Mouse (Mus musculus): Measurements from ENCODE around the gene Samd5.

The Samd5 gene

DNA sequence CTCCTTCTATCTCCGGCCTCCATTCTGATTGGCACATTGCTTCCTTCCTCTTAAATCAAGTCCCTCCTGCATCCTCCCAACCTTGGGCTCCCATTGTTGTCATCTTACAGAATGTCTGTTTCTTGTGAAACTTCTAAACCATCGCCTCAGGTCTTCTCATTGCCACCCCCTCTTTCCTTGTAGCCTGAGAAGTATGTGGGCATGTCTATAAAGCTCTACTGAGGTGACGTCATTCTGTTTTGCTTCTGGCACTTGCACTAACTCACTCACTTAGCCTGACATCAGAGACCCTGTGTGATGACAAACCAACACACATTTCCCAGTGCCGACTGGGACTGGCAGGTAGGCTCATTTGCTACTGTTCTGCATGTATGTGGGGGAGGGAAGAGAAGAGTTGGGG lies 100.9 kb downstream of the Samd5 start:
- no peak for DNase-seq
